20 mouse cellular contexts compared by ENCODE assay signal in the genomic region with DNA sequence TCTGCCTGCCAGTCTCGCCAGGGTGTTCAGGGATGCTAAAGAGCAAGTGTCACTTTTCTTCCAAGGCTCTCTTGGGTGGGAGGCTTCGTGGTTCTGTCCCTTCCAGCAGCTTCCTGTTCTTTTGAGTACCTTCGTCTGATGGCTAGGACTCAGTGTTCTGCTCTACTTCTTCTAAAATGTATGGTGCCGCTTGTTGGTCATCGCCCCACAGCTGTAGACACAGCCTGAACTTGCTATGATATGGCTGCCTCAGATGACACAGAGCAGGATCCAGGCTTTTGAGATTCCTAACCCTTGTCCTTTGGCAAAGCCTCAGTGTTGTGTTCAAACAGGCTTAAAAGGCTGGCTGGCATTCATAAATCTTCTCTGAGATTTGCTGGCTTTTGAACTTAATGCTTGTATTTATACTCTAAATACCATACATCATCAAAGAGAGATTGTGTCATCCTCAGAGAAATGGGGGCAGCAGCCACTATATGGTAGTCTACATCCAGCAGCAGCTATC. TPM values are rescaled to one million over a fixed set of nuclear protein-coding genes. Genes with fewer than 3 reads are reported as not detected.
DNase-seq lines count a peak whose midpoint lies in the region; ATAC-seq and TF ChIP-seq lines count a peak whose summit lies in the region.
"Had no signal": no experiment of that assay in that cellular context is flagged by ENCODE, and none has a peak within 500 bp of the region (broad histone marks: within the 10 kb centered on the region; RNA-seq: fewer than 3 reads in every experiment).

No protein-coding gene starts in this region.

- no peak overlapping the region for H3K4me2 ChIP-seq in heart, embryonic 14.5 days (ENCODE audit: low read length)
- H3K4me2 ChIP-seq in hindbrain, postnatal 0 days (ENCODE audit: low read depth, low read length): no peak overlapping the region
- H3K4me2 ChIP-seq: forebrain, embryonic 13.5 days; hindbrain, embryonic 15.5 days had no signal

- TF ChIP-seq CTCF in kidney, adult 2 months (conservative IDR thresholded peaks at IDR 0.05; ENCODE audit: insufficient read depth, insufficient read length, low read depth, low read length): no peak
- TF ChIP-seq CTCF in hindbrain, postnatal 0 days (IDR thresholded peaks at IDR 0.05; ENCODE audit: low read depth): no peak

- H3K27me3 ChIP-seq in heart, embryonic 14.5 days (ENCODE audit: control insufficient read depth, insufficient read depth, low read length): no peaks in the 10 kb centered on the region
- H3K27me3 ChIP-seq in kidney, adult 2 months (replicated peaks; ENCODE audit: control insufficient read depth, insufficient read depth, low read length): no peaks in the 10 kb centered on the region
- H3K27me3 ChIP-seq in hindbrain, postnatal 0 days (ENCODE audit: insufficient read depth, low read length): no peaks in the 10 kb centered on the region
- H3K27me3 ChIP-seq: forebrain, embryonic 13.5 days; hindbrain, embryonic 15.5 days had no signal

- no peak overlapping the region; the same call in 1 of the 2 replicates for H3K9ac ChIP-seq in heart, embryonic 14.5 days (ENCODE audit: low read length)
- no peak overlapping the region for H3K9ac ChIP-seq in hindbrain, postnatal 0 days (replicated peaks; ENCODE audit: low read length)
- H3K9ac ChIP-seq: forebrain, embryonic 13.5 days; forebrain, postnatal 0 days; hindbrain, embryonic 15.5 days had no signal

- WGBS in heart, embryonic 14.5 days: 62% methylated on average over 5 of the region's 5 CpGs
- 76% methylated on average over 5 of the region's 5 CpGs for WGBS in kidney, adult 2 months
- WGBS in hindbrain, postnatal 0 days: 80% methylated on average over 5 of the region's 5 CpGs

- no peak overlapping the region for H3K4me3 ChIP-seq in heart, embryonic 14.5 days (ENCODE audit: control insufficient read depth in 1 of 2, insufficient read depth in 1 of 2, low read depth in 1 of 2, low read length in 2 of 2)
- no peak overlapping the region for H3K4me3 ChIP-seq in kidney, adult 2 months (ENCODE audit: insufficient read depth, low read depth, low read length)
- H3K4me3 ChIP-seq in hindbrain, postnatal 0 days (ENCODE audit: low read length): no peak overlapping the region
- H3K4me3 ChIP-seq: embryonic facial prominence, embryonic 10.5 days; forebrain, embryonic 13.5 days; hindbrain, embryonic 15.5 days had no signal

- ATAC-seq in heart, embryonic 14.5 days (ENCODE audit: insufficient number of reproducible peaks, insufficient read depth, low FRiP score, low read depth): no peak
- ATAC-seq in hindbrain, postnatal 0 days: no peak
- ATAC-seq: forebrain, embryonic 13.5 days; forebrain, postnatal 0 days; inflammation-experienced regulatory T-cells, adult 6 months; intestine, postnatal 0 days had no signal

- no peaks in the 10 kb centered on the region for H3K9me3 ChIP-seq in heart, embryonic 14.5 days (ENCODE audit: control insufficient read depth, low read length)
- no peaks in the 10 kb centered on the region for H3K9me3 ChIP-seq in hindbrain, postnatal 0 days (ENCODE audit: low read length)
- H3K9me3 ChIP-seq: embryonic facial prominence, embryonic 10.5 days; forebrain, embryonic 13.5 days; hindbrain, embryonic 15.5 days had no signal

- H3K36me3 ChIP-seq in heart, embryonic 14.5 days (ENCODE audit: control insufficient read depth, insufficient read depth, low read length): 0 out of 2 replicates have a peak, but pooled peaks cover 8% of the 10 kb centered on the region
- no peaks in the 10 kb centered on the region for H3K36me3 ChIP-seq in kidney, adult 2 months (ENCODE audit: control insufficient read depth, insufficient read depth, low read length)
- H3K36me3 ChIP-seq in hindbrain, postnatal 0 days (ENCODE audit: insufficient read depth, low read length): no peaks in the 10 kb centered on the region
- H3K36me3 ChIP-seq: embryonic facial prominence, embryonic 10.5 days; hindbrain, embryonic 15.5 days had no signal

- peak overlapping the region; percentile 17 to 96; a peak in 2 of 4 replicates for H3K27ac ChIP-seq in heart, embryonic 14.5 days (replicated peaks in 1 of 2; ENCODE audit: control insufficient read depth in 1 of 2, insufficient read depth in 1 of 2, low read depth in 2 of 2, low read length in 2 of 2)
- no peak overlapping the region for H3K27ac ChIP-seq in kidney, adult 2 months (ENCODE audit: insufficient read depth, low read depth, low read length)
- no peak overlapping the region for H3K27ac ChIP-seq in hindbrain, postnatal 0 days
- H3K27ac ChIP-seq: embryonic facial prominence, embryonic 10.5 days; forebrain, embryonic 13.5 days; hindbrain, embryonic 15.5 days had no signal

- no peak for TF ChIP-seq POLR2A in kidney, adult 2 months (IDR thresholded peaks at IDR 0.05; ENCODE audit: low read depth, low read length)

- intact Hi-C loops in heart, postnatal 36 days (cut with DNase I): no loop called here

- H3K4me1 ChIP-seq in heart, embryonic 14.5 days (ENCODE audit: control insufficient read depth in 2 of 2, insufficient read depth in 2 of 2, low read length in 2 of 2): peaks cover 53 to 77% of the 10 kb centered on the region in 2 experiments
- H3K4me1 ChIP-seq in kidney, adult 2 months (ENCODE audit: control insufficient read depth, insufficient read depth, low read length): peaks cover 6% of the 10 kb centered on the region; the same call in 1 of the 2 replicates
- H3K4me1 ChIP-seq in hindbrain, postnatal 0 days (ENCODE audit: insufficient read depth, low read length): 0 out of 2 replicates have a peak, but pooled peaks cover 5% of the 10 kb centered on the region
- H3K4me1 ChIP-seq: forebrain, embryonic 13.5 days had no signal

- DNase-seq in heart, adult 11 months: peak; percentile 92
- DNase-seq in heart, adult 18-20 months: no peak
- DNase-seq in heart, postnatal 36 days: no peak
- peak; percentile 40 for DNase-seq in kidney, adult 2 months
- no peak for DNase-seq in kidney, postnatal 36 days
- DNase-seq in adipocyte (ENCODE audit: low spot score): peak; percentile 33
- DNase-seq in hindbrain, postnatal 0 days (ENCODE audit: low spot score): no peak
- DNase-seq: adrenal gland, postnatal 14 days; cerebellum, adult 18-20 months; cerebellum, adult 9-11 months; forebrain, postnatal 0 days; gastrocnemius, postnatal 25 days; heart, postnatal 10 days; kidney, adult 9 months had no signal

RNA-seq across cellular contexts. Expression of a gene that starts 58.0 kb away (rescaled TPM):
- 10 to 100 TPM; 45.2 to 58.1 TPM for total RNA-seq in heart, adult 18-20 months (2021)
- polyA plus RNA-seq in heart, embryonic 14.5 days (2014; fragmentation: Nextera tagmentation; extraction: Ambion mirVana): 4.3 and 4.7 TPM in 2 replicates
- total RNA-seq in heart, postnatal 36 days (2021): 10 to 100 TPM; 55.5 to 57.9 TPM
- 1.5 and 1.8 TPM in 2 replicates for polyA plus RNA-seq in kidney, adult 2 months (2012; rRNA removed)
- total RNA-seq in hindbrain, postnatal 0 days (2014; rRNA removed): 4.8 and 6.9 TPM in 2 replicates
- 2.1 and 2.9 TPM in 2 replicates for polyA plus RNA-seq in hindbrain, postnatal 0 days (2015; fragmentation: Nextera tagmentation; extraction: Ambion mirVana)

Comparison
In these comparisons a context has a peak if more than half of its experiments do, and no peak if none do; other contexts are left out.
1. DNase-seq: peak in heart, adult 11 months (single experiment), kidney, adult 2 months (single experiment) and adipocyte (single experiment); none in heart, adult 18-20 months (0 of 2), heart, postnatal 36 days (0 of 2), kidney, postnatal 36 days (0 of 2) and hindbrain, postnatal 0 days (single experiment).
2. H3K27ac ChIP-seq: peak in heart, embryonic 14.5 days (2 of 2); none in kidney, adult 2 months (single experiment) and hindbrain, postnatal 0 days (single experiment).